Mouse (Mus musculus): ENCODE results near the gene Degs1.

- TF ChIP-seq GATA1 (IDR thresholded peaks at IDR 0.05; ENCODE audit: low read length) (no peak), TAL1 (IDR thresholded peaks at IDR 0.05; ENCODE audit: low read length) (no peak)
These were observed 6.0 kb upstream of the Degs1 start for GRCm38 (mm10) chr1:182288601-182289000.
